Mouse (Mus musculus) megakaryocyte progenitor cell, adult 5-6 weeks (primary cell): ENCODE results near the gene Gm21904. TPM values are rescaled to one million over a fixed set of nuclear protein-coding genes. Genes with fewer than 3 reads are reported as not detected.
"Not testable (repeated sequence)": the region's sequence is repeated elsewhere in the genome, so short reads cannot be mapped to it uniquely, and the experiment has no call there.

ENCODE experiments used
- ATAC-seq: replicated peaks from 2 replicates; pipeline ENCODE4 v1.8.0; 2016; ENCODE audit warnings: mild to moderate bottlenecking, moderate TSS enrichment, inconsistent platforms; ENCODE audit not compliant: poor library complexity
- total RNA-seq, 2 experiments: library from RNA; stranded (forward) in 1 of 2; stranded (reverse) in 1 of 2; fragments of 157-497, 149-512 nt in 1 of 2; fragments of 200-1000 nt in 1 of 2; gene quantifications; 2 replicates each; pipeline versions ENCODE4 v1.2.3 to v1.2.4; 2015 to 2017

The Gm21904 gene
- total RNA-seq (2015) (not detected in 2 replicates), total RNA-seq (2017) (not detected in 2 replicates)

- not testable (repeated sequence) for ATAC-seq
Measured at GRCm38 (mm10) chrY:17846166-17846565, at the start of gene Gm21904. Gene Gm21904, minus strand, starts transcription at chrY:17846266.

GRCm38 (mm10) chrY:17874441-17874840 lies 28.4 kb upstream of the Gm21904 start, which contains the start of the genes Gm20772 and Gm20831:
Gene Gm20772, plus strand, starts transcription at chrY:17874741.
Gene Gm20831, plus strand, starts transcription at chrY:17874741.
- not testable (repeated sequence) for ATAC-seq

Other genes with a start within 250 kb of the Gm21904 start
- not detected in 2 replicates for gene Gm20772, start 28.5 kb upstream of the Gm21904 start, total RNA-seq (2015)
- not detected in 2 replicates for gene Gm20772, start 28.5 kb upstream of the Gm21904 start, total RNA-seq (2017)
- not detected in 2 replicates for gene Gm20831, start 28.5 kb upstream of the Gm21904 start, total RNA-seq (2015)
- gene Gm20831, start 28.5 kb upstream of the Gm21904 start, total RNA-seq (2017) = not detected in 2 replicates
- gene Srsy, start 91.1 kb upstream of the Gm21904 start, total RNA-seq (2015) = not detected in 2 replicates
- not detected in 2 replicates for gene Srsy, start 91.1 kb upstream of the Gm21904 start, total RNA-seq (2017)
- not detected in 2 replicates for gene Gm21764, start 215.5 kb upstream of the Gm21904 start, total RNA-seq (2015)
- not detected in 2 replicates for gene Gm21764, start 215.5 kb upstream of the Gm21904 start, total RNA-seq (2017)
- not detected in 2 replicates for gene Ssty1, start 242.8 kb upstream of the Gm21904 start, total RNA-seq (2015)
- gene Ssty1, start 242.8 kb upstream of the Gm21904 start, total RNA-seq (2017) = not detected in 2 replicates